Mouse (Mus musculus): ENCODE results near the gene H2-Ab1.

DNA sequence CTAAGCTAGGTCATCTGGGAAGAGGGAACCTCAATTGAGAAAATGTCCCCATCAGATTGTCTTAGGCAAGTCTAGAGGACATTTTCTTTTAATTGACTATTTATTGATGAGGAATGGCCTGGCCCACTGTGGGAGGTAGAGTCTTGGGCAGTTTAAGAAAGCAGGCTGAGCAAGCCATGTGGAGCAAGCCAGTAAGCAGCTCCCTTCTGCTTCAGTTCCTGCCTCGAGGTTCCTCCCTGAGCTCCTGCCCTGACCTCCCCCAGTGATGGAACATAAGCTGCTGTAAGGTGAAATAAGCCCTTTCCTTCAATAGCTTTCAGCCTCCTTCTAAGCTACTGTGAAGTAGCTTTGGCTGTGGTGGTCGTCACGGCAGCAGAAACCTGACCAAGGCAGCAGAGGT is 19.7 kb upstream of the H2-Ab1 start:
- TF ChIP-seq POLR2A (IDR thresholded peaks at IDR 0.05; ENCODE audit: insufficient read length, low read depth) (no peak), POLR2AphosphoS2 (IDR thresholded peaks at IDR 0.05; ENCODE audit: insufficient read length, low read depth) (no peak), TCF12 (IDR thresholded peaks at IDR 0.05; ENCODE audit: insufficient read depth, poor library complexity, severe bottlenecking) (no peak)

Data from myocyte (in vitro differentiated cells).